Comparison of ENCODE assay signal across 11 mouse cellular contexts in genomic region chr17:72720753-72721152, GRCm38 (mm10).
DNase-seq lines count a peak whose midpoint lies in the region; ATAC-seq and TF ChIP-seq lines count a peak whose summit lies in the region.
"Had no signal": no experiment of that assay in that cellular context is flagged by ENCODE, and none has a peak within 500 bp of the region (broad histone marks: within the 10 kb centered on the region; RNA-seq: fewer than 3 reads in every experiment).

No protein-coding gene starts in this region.

- H3K36me3 ChIP-seq in embryonic facial prominence, embryonic 13.5 days: no peaks in the 10 kb centered on the region
- H3K36me3 ChIP-seq in midbrain, embryonic 16.5 days (ENCODE audit: control insufficient read depth, insufficient read depth, low read length): no peaks in the 10 kb centered on the region

- H3K27me3 ChIP-seq in embryonic facial prominence, embryonic 13.5 days: no peaks in the 10 kb centered on the region
- H3K27me3 ChIP-seq in midbrain, embryonic 16.5 days (ENCODE audit: control insufficient read depth, insufficient read depth, low read depth, low read length): no peaks in the 10 kb centered on the region

- H3K4me1 ChIP-seq in embryonic facial prominence, embryonic 13.5 days: peaks cover 4% of the 10 kb centered on the region; the same call in 1 of the 2 replicates
- no peaks in the 10 kb centered on the region for H3K4me1 ChIP-seq in midbrain, embryonic 16.5 days (ENCODE audit: control insufficient read depth, insufficient read depth, low read length)

- 54% methylated on average over 7 of the region's 7 CpGs for WGBS in embryonic facial prominence, embryonic 13.5 days
- WGBS in midbrain, embryonic 16.5 days: 47% methylated on average over 7 of the region's 7 CpGs

- H3K9ac ChIP-seq in embryonic facial prominence, embryonic 13.5 days: no peak overlapping the region
- no peak overlapping the region for H3K9ac ChIP-seq in midbrain, embryonic 16.5 days (ENCODE audit: low read depth, low read length)

- no peak for DNase-seq in left cerebral cortex, adult 2 months (ENCODE audit: extremely low spot score in 1 of 2, low spot score in 2 of 2)
- DNase-seq in left cerebral cortex, adult 8-10 months (ENCODE audit: low spot score in 2 of 2): no peak
- peak; percentile 19 for DNase-seq in NIH3T3 (ENCODE audit: low read depth)
- no peak for DNase-seq in gastrocnemius, adult 8-10 months (ENCODE audit: low spot score in 2 of 2)
- no peak for DNase-seq in adrenal gland, adult 18-20 months (ENCODE audit: low spot score in 2 of 2)
- DNase-seq: cerebellum, adult 9-10 months; heart, adult 2 months had no signal

- ATAC-seq in embryonic facial prominence, embryonic 13.5 days (ENCODE audit: insufficient number of reproducible peaks, insufficient read depth, low FRiP score, low TSS enrichment, low read depth): peak; percentile 43; the same call in 1 of the 2 replicates
- ATAC-seq in midbrain, embryonic 16.5 days: peak; percentile 54; the same call in 1 of the 2 replicates
- no peak for ATAC-seq in activated CD4-positive, CD25-positive, alpha-beta regulatory T cell, adult 4 months
- ATAC-seq: Patski had no signal

- no peaks in the 10 kb centered on the region for H3K9me3 ChIP-seq in embryonic facial prominence, embryonic 13.5 days
- no peaks in the 10 kb centered on the region for H3K9me3 ChIP-seq in midbrain, embryonic 16.5 days (replicated peaks; ENCODE audit: control insufficient read depth, low read length, poor library complexity, severe bottlenecking)

- no peak overlapping the region for H3K4me3 ChIP-seq in left cerebral cortex, adult 2 months
- H3K4me3 ChIP-seq in embryonic facial prominence, embryonic 13.5 days: no peak overlapping the region
- no peak overlapping the region for H3K4me3 ChIP-seq in midbrain, embryonic 16.5 days (ENCODE audit: low read depth, low read length)
- H3K4me3 ChIP-seq: heart, adult 2 months had no signal

- intact Hi-C loops in left cerebral cortex, adult 2 months (cut with DNase I): no loop called here

- peak; percentile 21 for TF ChIP-seq CTCF in left cerebral cortex, adult 2 months (IDR thresholded peaks at IDR 0.05)

- no peak overlapping the region for H3K27ac ChIP-seq in left cerebral cortex, adult 2 months
- no peak overlapping the region for H3K27ac ChIP-seq in embryonic facial prominence, embryonic 13.5 days
- H3K27ac ChIP-seq in midbrain, embryonic 16.5 days (ENCODE audit: low read length): no peak overlapping the region
- H3K27ac ChIP-seq: heart, adult 2 months had no signal

- no peak overlapping the region for H3K4me2 ChIP-seq in embryonic facial prominence, embryonic 13.5 days
- H3K4me2 ChIP-seq in midbrain, embryonic 16.5 days (ENCODE audit: low read length): no peak overlapping the region
